Mouse (Mus musculus): ENCODE results near the gene Cfap65. TPM values are rescaled to one million over a fixed set of nuclear protein-coding genes. Genes with fewer than 3 reads are reported as not detected.

The Cfap65 gene
- polyA plus RNA-seq, 1 experiment from 2014 or later, result 0.08 TPM

DNA sequence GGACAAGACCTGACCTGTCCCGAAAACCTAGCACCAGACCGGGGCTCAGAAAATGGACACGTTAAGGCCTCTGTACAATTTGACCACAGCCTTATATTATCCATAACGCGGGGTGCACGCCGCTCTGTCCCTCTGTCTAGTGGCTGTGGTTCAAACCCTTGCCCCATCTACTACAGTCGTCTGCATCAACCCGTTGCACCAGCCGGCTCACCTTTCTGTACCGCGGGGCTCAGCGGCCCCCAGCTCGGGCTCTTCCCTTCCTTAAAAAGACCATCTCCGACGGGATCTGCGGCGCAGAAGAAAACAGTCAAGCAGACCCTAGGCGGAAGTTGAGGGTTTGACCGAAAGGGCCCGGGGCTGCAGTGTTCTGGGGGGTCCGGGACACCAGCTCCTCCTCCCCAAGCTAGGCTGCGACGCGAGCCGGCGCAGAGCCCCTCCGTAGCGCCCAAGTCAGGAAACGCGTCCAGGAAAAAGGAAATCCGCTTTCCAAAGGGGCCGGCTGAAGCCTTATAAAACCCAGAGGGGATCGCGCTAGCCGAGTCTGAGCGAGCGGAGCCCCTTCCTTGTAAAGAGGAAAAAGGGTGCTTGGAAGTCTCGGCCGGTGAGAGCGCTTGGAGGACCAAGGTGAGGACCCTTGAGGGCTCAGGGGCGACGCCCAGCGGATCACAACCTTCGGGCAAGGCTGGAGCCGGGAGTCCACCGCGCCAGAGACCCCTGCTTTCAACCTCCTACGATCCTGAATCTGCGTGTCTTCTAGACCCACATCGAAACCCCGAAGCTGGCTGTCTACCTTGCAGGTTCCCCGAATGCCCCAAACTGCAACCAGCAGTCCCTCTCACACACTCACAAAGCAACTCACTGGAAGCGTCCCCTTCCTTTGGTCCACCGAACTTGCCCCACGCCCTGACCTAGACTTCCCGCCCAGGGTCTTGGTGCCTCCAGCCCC is 50.9 kb downstream of the Cfap65 start:
- TF ChIP-seq CTCF (IDR thresholded peaks at IDR 0.05; ENCODE audit: low read depth), result no peak
- Histone ChIP-seq H3K4me2 (ENCODE audit: low read length) (peak overlapping the region; percentile 53), H3K4me3 (replicated peaks; ENCODE audit: low read depth, low read length) (peak overlapping the region; percentile 26), H3K9ac (ENCODE audit: low read depth, low read length) (no peak overlapping the region), H3K27ac (no peak overlapping the region), H3K4me1 (replicated peaks; ENCODE audit: insufficient read depth, low read length) (peaks cover 5% of the 10 kb centered on the region; the same call in 1 of the 2 replicates), H3K27me3 (ENCODE audit: insufficient read depth, low read length) (peaks cover 71% of the 10 kb centered on the region), H3K9me3 (replicated peaks; ENCODE audit: low read length) (no peaks in the 10 kb centered on the region), H3K36me3 (ENCODE audit: insufficient read depth, low read length) (no peaks in the 10 kb centered on the region)
- ATAC-seq (replicated peaks; ENCODE audit: low FRiP score, low read depth) (no peak), DNase-seq (ENCODE audit: low spot score) (no peak)
- WGBS, result 1% methylated on average over 57 of the region's 57 CpGs

DNA sequence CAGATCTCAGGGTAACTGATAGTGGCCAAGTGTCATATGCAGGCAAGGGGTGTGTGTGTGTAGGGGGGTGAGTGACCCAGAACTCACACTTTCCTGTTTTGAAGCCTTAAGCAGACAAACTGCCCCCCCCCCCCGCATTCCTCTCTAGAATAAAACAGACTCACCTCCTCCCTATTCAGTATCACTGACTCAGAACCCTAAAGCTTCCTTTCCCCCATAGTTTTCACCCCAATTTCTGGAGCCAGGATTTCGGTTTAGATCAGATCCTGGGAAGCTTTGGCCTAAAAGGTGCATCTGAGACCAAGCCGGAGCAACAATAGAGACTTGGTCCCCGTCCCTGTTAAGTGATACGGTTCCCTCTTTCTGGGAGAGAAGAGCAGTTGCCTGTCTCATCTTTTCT is 52.0 kb downstream of the Cfap65 start:
- H3K4me2 ChIP-seq (ENCODE audit: low read length), result no peak overlapping the region
- no peak overlapping the region for H3K27ac ChIP-seq

DNA sequence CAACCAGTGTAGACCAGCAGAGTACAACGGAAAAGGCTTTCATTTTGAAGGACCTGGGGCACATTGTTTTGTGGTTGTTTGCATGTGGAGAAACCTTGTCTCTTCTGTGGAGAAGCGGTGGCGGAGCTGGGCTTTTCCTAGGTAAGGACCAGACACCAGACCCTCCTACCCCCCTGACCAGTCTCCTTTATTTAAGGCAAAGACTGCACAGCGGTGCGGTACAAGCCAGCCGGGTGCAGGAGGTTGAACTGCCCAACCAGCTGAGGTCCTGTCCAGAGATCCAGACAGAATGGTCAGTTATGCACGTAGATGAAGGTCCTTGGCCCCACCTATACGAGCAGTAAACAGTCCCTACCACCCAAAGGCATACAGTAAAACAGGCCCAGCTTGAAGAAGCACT is 52.6 kb downstream of the Cfap65 start:
- Histone ChIP-seq H3K4me1 (replicated peaks; ENCODE audit: insufficient read depth, low read length) (peaks cover 5% of the 10 kb centered on the region; the same call in 1 of the 2 replicates), H3K27ac (no peak overlapping the region), H3K27me3 (ENCODE audit: insufficient read depth, low read length) (peaks cover 70% of the 10 kb centered on the region), H3K4me2 (ENCODE audit: low read length) (peak overlapping the region; percentile 57; the same call in 1 of the 2 replicates), H3K36me3 (ENCODE audit: insufficient read depth, low read length) (no peaks in the 10 kb centered on the region), H3K9ac (ENCODE audit: low read depth, low read length) (no peak overlapping the region), H3K9me3 (replicated peaks; ENCODE audit: low read length) (no peaks in the 10 kb centered on the region), H3K4me3 (replicated peaks; ENCODE audit: low read depth, low read length) (peak overlapping the region; percentile 26; the same call in 1 of the 2 replicates)
- WGBS, result 8% methylated on average over 8 of the region's 8 CpGs
- ATAC-seq (replicated peaks; ENCODE audit: low FRiP score, low read depth) (no peak), DNase-seq (ENCODE audit: low spot score) (no peak)
- TF ChIP-seq CTCF (IDR thresholded peaks at IDR 0.05; ENCODE audit: low read depth), result no peak

More for the DNA sequence above, 52.0 kb downstream of the Cfap65 start:
- peaks cover 5% of the 10 kb centered on the region; the same call in 1 of the 2 replicates for H3K4me1 ChIP-seq (replicated peaks; ENCODE audit: insufficient read depth, low read length)
- TF ChIP-seq CTCF (IDR thresholded peaks at IDR 0.05; ENCODE audit: low read depth), result no peak
- DNase-seq (ENCODE audit: low spot score) (no peak), ATAC-seq (replicated peaks; ENCODE audit: low FRiP score, low read depth) (no peak)
- no peaks in the 10 kb centered on the region for H3K36me3 ChIP-seq (ENCODE audit: insufficient read depth, low read length)
- no peak overlapping the region for H3K4me3 ChIP-seq (replicated peaks; ENCODE audit: low read depth, low read length)
- H3K9ac ChIP-seq (ENCODE audit: low read depth, low read length), result no peak overlapping the region
- 12% methylated on average over 5 of the region's 5 CpGs for WGBS
- H3K9me3 ChIP-seq (replicated peaks; ENCODE audit: low read length), result no peaks in the 10 kb centered on the region
- H3K27me3 ChIP-seq (ENCODE audit: insufficient read depth, low read length), result peaks cover 70% of the 10 kb centered on the region

DNA sequence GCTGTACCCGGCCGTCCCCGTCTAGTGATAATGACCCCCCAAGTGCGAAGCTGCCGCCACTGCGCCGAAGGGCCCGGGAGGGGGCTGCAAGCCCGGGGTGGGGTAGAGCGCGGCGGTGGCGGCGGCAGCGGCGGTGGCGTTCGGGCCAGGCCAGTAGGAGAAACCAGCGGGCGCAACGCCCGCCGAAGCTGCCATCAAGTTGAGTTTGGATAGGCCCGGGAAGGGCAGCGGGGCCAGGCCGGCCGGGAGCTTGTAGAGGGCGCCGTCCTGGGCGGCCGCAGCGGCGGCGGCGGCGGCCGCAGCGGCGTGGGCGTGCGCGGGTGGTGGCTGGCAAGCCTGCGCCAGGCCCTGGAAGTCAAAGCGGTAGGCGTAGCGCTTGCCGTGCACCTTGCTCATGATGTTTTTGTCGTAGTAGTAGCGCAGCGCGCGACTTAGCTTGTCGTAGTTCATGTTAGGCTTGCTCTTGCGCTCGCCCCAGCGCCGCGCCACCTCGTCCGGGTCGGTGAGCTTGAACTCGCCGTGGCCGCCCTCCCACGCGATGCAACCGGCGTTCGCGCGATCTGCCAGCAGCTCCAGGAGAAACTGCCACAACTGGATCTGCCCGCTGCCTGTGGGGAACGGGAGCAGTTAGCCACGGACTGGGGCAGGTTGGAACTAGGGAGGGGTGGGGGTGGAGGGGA is 53.2 kb downstream of the Cfap65 start:
- Histone ChIP-seq H3K27me3 (ENCODE audit: insufficient read depth, low read length) (peaks cover 69% of the 10 kb centered on the region), H3K4me1 (replicated peaks; ENCODE audit: insufficient read depth, low read length) (peaks cover 5% of the 10 kb centered on the region; the same call in 1 of the 2 replicates), H3K27ac (no peak overlapping the region), H3K9me3 (replicated peaks; ENCODE audit: low read length) (no peaks in the 10 kb centered on the region), H3K9ac (ENCODE audit: low read depth, low read length) (no peak overlapping the region), H3K4me3 (replicated peaks; ENCODE audit: low read depth, low read length) (peak overlapping the region; percentile 26), H3K36me3 (ENCODE audit: insufficient read depth, low read length) (no peaks in the 10 kb centered on the region), H3K4me2 (ENCODE audit: low read length) (peak overlapping the region; percentile 57)
- no peak for TF ChIP-seq CTCF (IDR thresholded peaks at IDR 0.05; ENCODE audit: low read depth)
- DNase-seq (ENCODE audit: low spot score) (no peak), ATAC-seq (replicated peaks; ENCODE audit: low FRiP score, low read depth) (no peak)
- under 1% methylated on average over 74 of the region's 74 CpGs for WGBS

DNA sequence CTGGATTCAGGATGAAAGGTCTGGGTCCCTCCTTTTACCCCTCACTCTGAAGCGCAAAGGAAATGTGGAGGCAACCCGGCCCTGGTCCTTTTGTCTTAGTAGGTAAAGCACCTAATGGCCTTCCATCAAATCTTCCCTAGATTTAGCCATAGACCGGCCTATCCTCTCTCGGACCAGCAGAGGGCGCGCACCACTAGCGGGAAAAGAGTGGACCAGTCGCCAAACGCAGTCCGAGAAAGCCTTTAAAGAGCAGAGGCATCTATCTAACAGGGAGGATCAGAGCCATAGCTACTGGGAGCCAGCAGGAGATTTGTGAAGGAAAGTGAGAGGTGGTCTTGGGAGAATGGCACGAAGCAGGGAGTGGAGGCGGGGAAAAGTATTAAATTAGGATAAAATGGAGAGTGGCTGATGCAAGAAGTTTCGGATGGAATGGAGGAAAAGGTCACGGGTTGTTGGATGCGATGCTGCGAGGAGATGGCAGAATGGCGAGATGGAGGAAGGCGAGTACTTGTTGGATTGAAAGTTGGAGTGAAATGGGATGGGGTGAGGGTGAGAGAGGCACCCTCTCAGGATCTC is 54.5 kb downstream of the Cfap65 start:
- Histone ChIP-seq H3K27me3 (ENCODE audit: insufficient read depth, low read length) (peaks cover 58% of the 10 kb centered on the region), H3K9me3 (replicated peaks; ENCODE audit: low read length) (no peaks in the 10 kb centered on the region), H3K36me3 (ENCODE audit: insufficient read depth, low read length) (no peaks in the 10 kb centered on the region), H3K4me3 (replicated peaks; ENCODE audit: low read depth, low read length) (no peak overlapping the region), H3K4me1 (replicated peaks; ENCODE audit: insufficient read depth, low read length) (peaks cover 5% of the 10 kb centered on the region; the same call in 1 of the 2 replicates), H3K4me2 (ENCODE audit: low read length) (no peak overlapping the region), H3K27ac (no peak overlapping the region), H3K9ac (ENCODE audit: low read depth, low read length) (no peak overlapping the region)
- DNase-seq (ENCODE audit: low spot score) (peak; percentile 82), ATAC-seq (replicated peaks; ENCODE audit: low FRiP score, low read depth) (no peak)
- WGBS, result 2% methylated on average over 18 of the region's 18 CpGs
- peak; percentile 95 for TF ChIP-seq CTCF (IDR thresholded peaks at IDR 0.05; ENCODE audit: low read depth)

DNA sequence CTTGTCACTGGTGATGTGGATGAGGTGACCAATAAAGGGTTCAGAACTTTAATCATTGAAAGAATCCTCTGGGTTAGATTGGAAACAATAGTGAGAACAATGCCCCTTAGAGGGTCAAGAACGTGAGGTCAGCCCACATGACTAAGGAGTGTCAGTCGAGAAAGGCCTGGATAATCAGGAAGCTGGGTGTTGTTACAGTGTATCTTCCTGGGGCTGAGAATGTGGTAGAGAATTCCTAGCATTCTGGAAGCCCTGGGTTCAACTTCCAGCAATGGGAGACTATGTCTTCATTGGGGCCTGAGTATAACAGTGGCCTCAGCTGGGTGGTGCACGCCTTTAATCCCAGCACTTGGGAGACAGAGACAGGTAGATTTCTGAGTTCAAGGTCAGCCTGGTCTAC is 58.2 kb downstream of the Cfap65 start:
- H3K27me3 ChIP-seq (ENCODE audit: insufficient read depth, low read length), result peaks cover 22% of the 10 kb centered on the region
- 60% methylated on average over 3 of the region's 3 CpGs for WGBS

More for the DNA sequence above, 58.2 kb downstream of the Cfap65 start:
- ATAC-seq (replicated peaks; ENCODE audit: low FRiP score, low read depth) (no peak), DNase-seq (ENCODE audit: low spot score) (no peak)
- Histone ChIP-seq H3K4me2 (ENCODE audit: low read length) (no peak overlapping the region), H3K4me3 (replicated peaks; ENCODE audit: low read depth, low read length) (no peak overlapping the region), H3K9me3 (replicated peaks; ENCODE audit: low read length) (no peaks in the 10 kb centered on the region), H3K9ac (ENCODE audit: low read depth, low read length) (no peak overlapping the region), H3K27ac (no peak overlapping the region), H3K4me1 (replicated peaks; ENCODE audit: insufficient read depth, low read length) (peaks cover 4% of the 10 kb centered on the region; the same call in 1 of the 2 replicates), H3K36me3 (ENCODE audit: insufficient read depth, low read length) (no peaks in the 10 kb centered on the region)
- TF ChIP-seq CTCF (IDR thresholded peaks at IDR 0.05; ENCODE audit: low read depth), result no peak

All from kidney, postnatal 0 days (tissue).